Mouse (Mus musculus) midbrain, embryonic 16.5 days (tissue): ENCODE measurements around the gene Pik3cg. TPM values are rescaled to one million over a fixed set of nuclear protein-coding genes. Genes with fewer than 3 reads are reported as not detected.

Source experiments
- ATAC-seq: fragments of 200-750 bp; cut with Nextera tagmentation; 2 replicates; pipeline ENCODE4 v1.8.0; 2017; ENCODE audit warnings: moderate TSS enrichment
- H3K27ac ChIP-seq: fragments of 300-500 bp; sonication (generic); 2 replicates; pipeline ENCODE4 v1.5.1; 2014; ENCODE audit warnings: mild to moderate bottlenecking, low read length, mixed read lengths
- H3K27me3 ChIP-seq: fragments of 300-500 bp; sonication (generic); 2 replicates; pipeline ENCODE4 v1.6.1; 2014; ENCODE audit warnings: low read depth, low read length, mixed read lengths; ENCODE audit not compliant: control insufficient read depth, insufficient read depth
- H3K36me3 ChIP-seq: fragments of 300-500 bp; sonication (generic); 2 replicates; pipeline ENCODE4 v1.6.1; 2014; ENCODE audit warnings: mild to moderate bottlenecking, low read length, moderate library complexity, mixed read lengths; ENCODE audit not compliant: control insufficient read depth, insufficient read depth
- H3K4me1 ChIP-seq: fragments of 300-500 bp; sonication (generic); 2 replicates; pipeline ENCODE4 v1.6.1; 2014; ENCODE audit warnings: mild to moderate bottlenecking, low read length, mixed read lengths; ENCODE audit not compliant: control insufficient read depth, insufficient read depth
- H3K4me2 ChIP-seq: fragments of 300-500 bp; sonication (generic); 2 replicates; pipeline ENCODE4 v1.6.1; 2014; ENCODE audit warnings: mild to moderate bottlenecking, low read length, mixed read lengths
- H3K4me3 ChIP-seq: fragments of 300-500 bp; sonication (generic); 2 replicates; pipeline ENCODE4 v1.5.1; 2014; ENCODE audit warnings: low read depth, mild to moderate bottlenecking, low read length, moderate library complexity, mixed read lengths
- H3K9ac ChIP-seq: fragments of 300-500 bp; sonication (generic); 2 replicates; pipeline ENCODE4 v1.6.1; 2014; ENCODE audit warnings: low read depth, low read length, mixed read lengths
- H3K9me3 ChIP-seq: fragments of 300-500 bp; sonication (generic); replicated peaks from 2 replicates; pipeline ENCODE4 v1.6.1; 2014; ENCODE audit warnings: mild to moderate bottlenecking, low read length, mixed read lengths; ENCODE audit not compliant: control insufficient read depth, poor library complexity, severe bottlenecking
- WGBS: fragments of 180-500 bp; shearing (Covaris S2); extraction: QIAGEN DNeasy Blood & Tissue Kit; methylation state at CpG from one replicate; pipeline ENCODE4 v1.1.7; 2014; 5-methylcytosine and 5-hydroxymethylcytosine counted together
- polyA plus RNA-seq: library from polyadenylated mRNA; unstranded; fragments of >200 nt; fragmentation: Nextera tagmentation; extraction: Ambion mirVana; gene quantifications from 2 replicates; pipeline ENCODE4 v1.2.1, GENCODE M21; 2015

The Pik3cg gene
- polyA plus RNA-seq, 1 experiment from 2014 or later, result 0.82 TPM

- 82% methylated on average over 4 of the region's 4 CpGs for WGBS
- H3K4me2 ChIP-seq, result no peak overlapping the region
- no peaks in the 10 kb centered on the region for H3K4me1 ChIP-seq
- no peak overlapping the region for H3K9ac ChIP-seq
- H3K27me3 ChIP-seq, result no peaks in the 10 kb centered on the region
- ATAC-seq, result no peak
- no peak overlapping the region for H3K4me3 ChIP-seq
- H3K27ac ChIP-seq, result no peak overlapping the region
- no peaks in the 10 kb centered on the region for H3K36me3 ChIP-seq
- H3K9me3 ChIP-seq, result no peaks in the 10 kb centered on the region
Measured at GRCm38 (mm10) chr12:32195000-32195399, 13.5 kb downstream of the Pik3cg start.

GRCm38 (mm10) chr12:32194358-32194757 is 14.1 kb downstream of the Pik3cg start:
- Histone ChIP-seq H3K4me2 (no peak overlapping the region), H3K9me3 (no peaks in the 10 kb centered on the region), H3K4me1 (no peaks in the 10 kb centered on the region), H3K36me3 (no peaks in the 10 kb centered on the region), H3K27me3 (no peaks in the 10 kb centered on the region), H3K9ac (no peak overlapping the region), H3K27ac (no peak overlapping the region), H3K4me3 (no peak overlapping the region)
- no peak for ATAC-seq
- 97% methylated on average over 1 of the region's 1 CpGs for WGBS

- ATAC-seq, result no peak
- Histone ChIP-seq H3K9me3 (no peaks in the 10 kb centered on the region), H3K9ac (no peak overlapping the region), H3K4me3 (no peak overlapping the region), H3K4me1 (peaks cover 3% of the 10 kb centered on the region; the same call in 1 of the 2 replicates), H3K4me2 (no peak overlapping the region), H3K36me3 (no peaks in the 10 kb centered on the region), H3K27ac (no peak overlapping the region), H3K27me3 (no peaks in the 10 kb centered on the region)
- 84% methylated on average over 4 of the region's 4 CpGs for WGBS
Measured at GRCm38 (mm10) chr12:32190927-32191326, 17.5 kb downstream of the Pik3cg start.

- no peak for ATAC-seq
- WGBS, result 60% methylated on average over 5 of the region's 5 CpGs
- Histone ChIP-seq H3K27ac (no peak overlapping the region), H3K36me3 (no peaks in the 10 kb centered on the region), H3K4me1 (peaks cover 3% of the 10 kb centered on the region; the same call in 1 of the 2 replicates), H3K27me3 (no peaks in the 10 kb centered on the region), H3K9me3 (no peaks in the 10 kb centered on the region), H3K9ac (no peak overlapping the region), H3K4me2 (no peak overlapping the region), H3K4me3 (no peak overlapping the region)
Measured at GRCm38 (mm10) chr12:32187668-32188236, 20.7 kb downstream of the Pik3cg start.

GRCm38 (mm10) chr12:32186627-32187255 is 21.7 kb downstream of the Pik3cg start:
- no peak for ATAC-seq
- H3K4me3 ChIP-seq, result no peak overlapping the region
- no peak overlapping the region for H3K9ac ChIP-seq
- no peaks in the 10 kb centered on the region for H3K36me3 ChIP-seq
- no peaks in the 10 kb centered on the region for H3K27me3 ChIP-seq
- no peak overlapping the region for H3K27ac ChIP-seq
- peaks cover 3% of the 10 kb centered on the region; the same call in 1 of the 2 replicates for H3K4me1 ChIP-seq
- 87% methylated on average over 6 of the region's 6 CpGs for WGBS
- no peak overlapping the region for H3K4me2 ChIP-seq
- no peaks in the 10 kb centered on the region for H3K9me3 ChIP-seq

GRCm38 (mm10) chr12:32184874-32185273 is 23.6 kb downstream of the Pik3cg start:
- no peak overlapping the region for H3K9ac ChIP-seq
- no peak overlapping the region for H3K27ac ChIP-seq
- no peaks in the 10 kb centered on the region for H3K9me3 ChIP-seq
- H3K4me1 ChIP-seq, result peaks cover 3% of the 10 kb centered on the region; the same call in 1 of the 2 replicates
- no peak for ATAC-seq
- no peaks in the 10 kb centered on the region for H3K36me3 ChIP-seq
- no peaks in the 10 kb centered on the region for H3K27me3 ChIP-seq
- H3K4me2 ChIP-seq, result no peak overlapping the region
- 98% methylated on average over 3 of the region's 3 CpGs for WGBS
- H3K4me3 ChIP-seq, result no peak overlapping the region

GRCm38 (mm10) chr12:32183584-32183983 is 24.9 kb downstream of the Pik3cg start:
- Histone ChIP-seq H3K4me2 (no peak overlapping the region), H3K4me1 (peaks cover 3% of the 10 kb centered on the region; the same call in 1 of the 2 replicates), H3K4me3 (no peak overlapping the region), H3K36me3 (no peaks in the 10 kb centered on the region), H3K27me3 (no peaks in the 10 kb centered on the region), H3K9ac (no peak overlapping the region), H3K9me3 (no peaks in the 10 kb centered on the region), H3K27ac (no peak overlapping the region)
- whole genome bisulfite sequencing, result 62% methylated on average over 1 of the region's 1 CpGs
- ATAC-seq, result no peak

- Histone ChIP-seq H3K4me3 (no peak overlapping the region), H3K27me3 (no peaks in the 10 kb centered on the region), H3K4me1 (peaks cover 3% of the 10 kb centered on the region; the same call in 1 of the 2 replicates), H3K36me3 (no peaks in the 10 kb centered on the region), H3K9me3 (no peaks in the 10 kb centered on the region), H3K4me2 (no peak overlapping the region), H3K9ac (no peak overlapping the region), H3K27ac (no peak overlapping the region)
- WGBS, result 90% methylated on average over 15 of the region's 15 CpGs
- ATAC-seq, result no peak
Measured at GRCm38 (mm10) chr12:32182632-32183419, 25.6 kb downstream of the Pik3cg start.

- no peak for ATAC-seq
- no peaks in the 10 kb centered on the region for H3K9me3 ChIP-seq
- no peaks in the 10 kb centered on the region for H3K27me3 ChIP-seq
- no peak overlapping the region for H3K4me3 ChIP-seq
- no peak overlapping the region for H3K27ac ChIP-seq
- no peaks in the 10 kb centered on the region for H3K36me3 ChIP-seq
- H3K4me1 ChIP-seq, result no peaks in the 10 kb centered on the region
- WGBS, result 44% methylated on average over 4 of the region's 4 CpGs
- H3K9ac ChIP-seq, result no peak overlapping the region
- H3K4me2 ChIP-seq, result no peak overlapping the region
Measured at GRCm38 (mm10) chr12:32181885-32182284, 26.6 kb downstream of the Pik3cg start.
